Mouse (Mus musculus) limb, embryonic 10.5 days (tissue): ENCODE results near the gene Ddx20. TPM values are rescaled to one million over a fixed set of nuclear protein-coding genes. Genes with fewer than 3 reads are reported as not detected.

Experiments
- DNase-seq: peaks from one replicate; pipeline ENCODE4 v3.0.0-alpha.2; 2017; ENCODE audit warnings: low spot score
- H3K27ac ChIP-seq: fragments of 300-500 bp; sonication (generic); 2 replicates; pipeline ENCODE4 v1.5.1; 2016; ENCODE audit warnings: mild to moderate bottlenecking
- H3K27me3 ChIP-seq: fragments of 300-500 bp; sonication (generic); 2 replicates; pipeline ENCODE4 v1.6.1; 2016; ENCODE audit warnings: low read depth, mild to moderate bottlenecking; ENCODE audit not compliant: poor library complexity, severe bottlenecking
- H3K36me3 ChIP-seq: fragments of 300-500 bp; sonication (generic); 2 replicates; pipeline ENCODE4 v1.6.1; 2016; ENCODE audit warnings: mild to moderate bottlenecking, moderate library complexity
- H3K4me1 ChIP-seq: fragments of 300-500 bp; sonication (generic); 2 replicates; pipeline ENCODE4 v1.6.1; 2016
- H3K4me3 ChIP-seq: fragments of 300-500 bp; sonication (generic); 2 replicates; pipeline ENCODE4 v1.5.1; 2016; ENCODE audit warnings: mild to moderate bottlenecking, moderate library complexity
- H3K9me3 ChIP-seq: fragments of 300-500 bp; sonication (generic); replicated peaks from 2 replicates; pipeline ENCODE4 v1.6.1; 2016; ENCODE audit warnings: mild to moderate bottlenecking
- WGBS: fragments of 180-500 bp; shearing (Covaris S2); methylation state at CpG from one replicate; pipeline ENCODE4 v1.1.7; 2016; 5-methylcytosine and 5-hydroxymethylcytosine counted together
- polyA plus RNA-seq: library from polyadenylated mRNA; unstranded; fragments of >200 nt; fragmentation: Nextera tagmentation; extraction: Ambion mirVana; gene quantifications from 2 replicates; pipeline ENCODE4 v1.2.1, GENCODE M21; 2016

Gene Ddx20
- polyA plus RNA-seq = 51.6 and 53.4 TPM in 2 replicates

GRCm38 (mm10) chr3:105687324-105688060 is at the start of gene Ddx20:
Ddx20 (minus strand) TSS chr3:105687574.
- Histone ChIP-seq H3K27me3 (no peaks in the 10 kb centered on the region), H3K36me3 (peaks cover 26% of the 10 kb centered on the region), H3K27ac (peak within 1 kb of the TSS; percentile 93), H3K9me3 (no peaks in the 10 kb centered on the region), H3K4me1 (peaks cover 17% of the 10 kb centered on the region), H3K4me3 (peak within 1 kb of the TSS; percentile 95)
- DNase-seq = peak; percentile 97
- WGBS = under 1% methylated on average over 72 of the region's 72 CpGs

- DNase-seq = no peak
- WGBS = 93% methylated on average over 7 of the region's 7 CpGs
- Histone ChIP-seq H3K36me3 (peaks cover 44% of the 10 kb centered on the region), H3K27ac (no peak overlapping the region), H3K4me3 (no peak overlapping the region), H3K27me3 (no peaks in the 10 kb centered on the region), H3K9me3 (no peaks in the 10 kb centered on the region), H3K4me1 (no peaks in the 10 kb centered on the region)
Measured at GRCm38 (mm10) chr3:105737070-105737469, 49.7 kb upstream of the Ddx20 start.

DNA sequence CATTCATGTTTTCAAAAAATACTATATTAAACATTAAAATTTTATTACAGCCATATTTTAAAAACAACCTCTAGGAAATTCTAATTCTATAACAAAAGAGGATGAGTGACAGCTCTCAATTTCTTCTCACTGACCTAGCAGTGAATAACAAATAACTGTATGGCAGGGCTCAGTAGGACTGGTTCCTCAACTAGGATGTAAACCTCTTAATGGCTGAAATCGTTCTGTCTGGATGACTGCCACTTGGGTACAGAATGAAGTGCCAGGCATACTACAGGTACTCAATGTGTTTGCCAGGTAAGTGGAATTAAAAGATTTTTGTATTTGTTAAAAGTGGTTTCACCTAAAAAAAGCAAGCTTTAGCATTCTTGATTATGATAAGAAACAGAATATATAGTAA is 48.8 kb upstream of the Ddx20 start:
- Histone ChIP-seq H3K27me3 (no peaks in the 10 kb centered on the region), H3K4me3 (no peak overlapping the region), H3K27ac (no peak overlapping the region), H3K36me3 (peaks cover 48% of the 10 kb centered on the region), H3K4me1 (no peaks in the 10 kb centered on the region), H3K9me3 (no peaks in the 10 kb centered on the region)
- WGBS = 89% methylated on average over 1 of the region's 1 CpGs
- DNase-seq = no peak

- Histone ChIP-seq H3K36me3 (peaks cover 57% of the 10 kb centered on the region), H3K9me3 (no peaks in the 10 kb centered on the region)
Measured at GRCm38 (mm10) chr3:105735285-105735684, 47.9 kb upstream of the Ddx20 start.

DNA sequence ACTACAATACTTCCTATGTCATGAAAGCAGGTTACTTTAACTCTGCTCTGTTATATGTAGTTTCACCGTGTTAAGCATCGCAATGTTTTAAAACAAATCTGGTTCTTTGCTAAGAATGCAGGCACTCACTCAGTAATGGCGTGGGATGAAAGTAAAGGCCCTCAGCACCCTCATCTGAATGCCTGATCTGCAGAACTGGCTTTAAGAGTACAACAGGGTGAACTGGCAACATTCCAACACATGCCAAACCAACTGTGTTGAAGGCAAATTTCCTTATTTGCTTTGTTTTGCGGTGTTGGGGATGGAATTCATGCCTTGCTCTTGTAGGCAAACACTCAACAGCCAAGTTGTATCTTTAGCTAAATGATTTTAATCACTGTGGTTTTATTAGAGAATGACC is 46.2 kb upstream of the Ddx20 start:
- no peak overlapping the region for H3K4me3 ChIP-seq
- no peaks in the 10 kb centered on the region for H3K4me1 ChIP-seq
- H3K36me3 ChIP-seq = peaks cover 54% of the 10 kb centered on the region
- H3K27ac ChIP-seq = no peak overlapping the region
- WGBS = 95% methylated on average over 4 of the region's 4 CpGs
- no peaks in the 10 kb centered on the region for H3K9me3 ChIP-seq
- no peak for DNase-seq
- no peaks in the 10 kb centered on the region for H3K27me3 ChIP-seq

More at GRCm38 (mm10) chr3:105735285-105735684, 47.9 kb upstream of the Ddx20 start:
- no peak overlapping the region for H3K4me3 ChIP-seq
- no peaks in the 10 kb centered on the region for H3K4me1 ChIP-seq
- H3K27ac ChIP-seq = no peak overlapping the region
- no peaks in the 10 kb centered on the region for H3K27me3 ChIP-seq
- DNase-seq = no peak

DNA sequence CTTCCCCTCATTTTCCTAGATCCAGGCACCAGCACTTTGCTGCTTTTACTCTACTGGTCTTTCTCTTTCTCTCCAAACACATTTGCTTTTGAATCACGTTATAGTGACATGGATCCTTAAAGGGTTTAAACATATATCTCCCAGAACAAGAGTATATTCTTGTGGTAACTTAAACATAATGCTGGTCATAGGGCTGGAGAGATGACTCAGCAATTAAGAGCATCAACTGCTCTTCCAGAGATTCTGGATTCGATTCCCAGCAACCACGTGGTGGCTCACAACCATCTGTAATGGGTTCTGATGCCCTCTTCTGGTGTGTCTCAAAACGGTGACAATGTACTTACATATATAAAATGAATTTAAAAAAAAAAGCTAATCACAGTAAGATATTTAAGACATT is 45.0 kb upstream of the Ddx20 start:
- Histone ChIP-seq H3K9me3 (no peaks in the 10 kb centered on the region), H3K27me3 (no peaks in the 10 kb centered on the region), H3K4me3 (no peak overlapping the region), H3K27ac (no peak overlapping the region), H3K36me3 (peaks cover 42% of the 10 kb centered on the region), H3K4me1 (no peaks in the 10 kb centered on the region)
- no peak for DNase-seq
- 90% methylated on average over 4 of the region's 4 CpGs for WGBS

GRCm38 (mm10) chr3:105726037-105726436 is 38.7 kb upstream of the Ddx20 start:
- Histone ChIP-seq H3K36me3 (peaks cover 9% of the 10 kb centered on the region), H3K27ac (no peak overlapping the region), H3K27me3 (no peaks in the 10 kb centered on the region), H3K4me1 (no peaks in the 10 kb centered on the region), H3K9me3 (no peaks in the 10 kb centered on the region), H3K4me3 (no peak overlapping the region)
- no peak for DNase-seq
- WGBS = 5% methylated on average over 1 of the region's 1 CpGs

DNA sequence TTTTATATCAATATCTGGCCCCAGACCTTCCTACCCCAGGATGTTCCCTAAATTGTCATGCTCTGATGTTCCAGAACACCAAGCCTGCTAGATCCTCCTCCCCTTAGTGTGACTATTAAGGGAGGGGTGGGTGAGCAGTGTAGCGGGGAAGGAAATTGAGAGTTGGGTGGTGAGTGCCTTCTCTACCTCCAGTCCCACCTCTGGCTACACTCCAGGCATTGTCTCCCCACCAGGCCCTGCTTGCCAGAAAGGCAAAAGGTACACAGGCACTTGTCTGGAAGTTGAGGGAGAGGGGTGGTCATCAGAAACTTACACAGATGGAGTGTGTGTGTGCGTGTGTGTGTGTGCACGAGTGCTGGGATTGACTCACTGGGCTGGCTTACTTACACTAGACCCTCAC is 35.1 kb upstream of the Ddx20 start:
- H3K9me3 ChIP-seq = no peaks in the 10 kb centered on the region
- 94% methylated on average over 3 of the region's 3 CpGs for whole genome bisulfite sequencing
- H3K27me3 ChIP-seq = no peaks in the 10 kb centered on the region
- H3K27ac ChIP-seq = no peak overlapping the region
- H3K36me3 ChIP-seq = no peaks in the 10 kb centered on the region
- no peak overlapping the region for H3K4me3 ChIP-seq
- H3K4me1 ChIP-seq = peaks cover 14% of the 10 kb centered on the region
- no peak for DNase-seq

DNA sequence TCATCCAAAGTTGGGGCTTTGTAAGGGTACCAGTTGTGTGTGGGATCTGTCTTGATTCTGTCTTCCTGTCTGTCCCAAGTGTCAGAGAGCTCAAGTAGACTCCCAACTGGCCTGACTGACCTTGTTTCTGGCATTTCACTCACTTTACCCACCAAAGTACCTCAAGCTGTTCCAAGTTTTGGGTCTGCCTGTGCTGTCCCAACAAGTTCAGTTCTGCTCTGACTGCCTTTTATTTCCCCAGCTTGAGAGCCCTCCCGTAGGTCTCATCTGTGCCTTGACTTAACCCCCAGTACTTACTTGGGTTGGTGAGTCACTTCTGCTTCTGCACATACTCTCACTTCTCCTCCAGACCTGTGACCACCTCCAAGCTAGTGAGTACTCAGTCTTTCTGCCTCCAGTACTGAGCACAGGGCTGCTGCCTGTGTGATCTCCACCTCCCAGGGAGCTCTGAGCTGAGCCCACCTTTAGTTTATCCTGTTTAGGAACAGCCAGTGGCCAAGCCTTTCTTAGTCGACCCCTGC is 34.4 kb upstream of the Ddx20 start:
- H3K27ac ChIP-seq = no peak overlapping the region
- no peak overlapping the region for H3K4me3 ChIP-seq
- no peaks in the 10 kb centered on the region for H3K9me3 ChIP-seq
- H3K27me3 ChIP-seq = no peaks in the 10 kb centered on the region
- H3K36me3 ChIP-seq = no peaks in the 10 kb centered on the region
- WGBS = 88% methylated on average over 2 of the region's 2 CpGs
- DNase-seq = no peak
- peaks cover 17% of the 10 kb centered on the region for H3K4me1 ChIP-seq

DNA sequence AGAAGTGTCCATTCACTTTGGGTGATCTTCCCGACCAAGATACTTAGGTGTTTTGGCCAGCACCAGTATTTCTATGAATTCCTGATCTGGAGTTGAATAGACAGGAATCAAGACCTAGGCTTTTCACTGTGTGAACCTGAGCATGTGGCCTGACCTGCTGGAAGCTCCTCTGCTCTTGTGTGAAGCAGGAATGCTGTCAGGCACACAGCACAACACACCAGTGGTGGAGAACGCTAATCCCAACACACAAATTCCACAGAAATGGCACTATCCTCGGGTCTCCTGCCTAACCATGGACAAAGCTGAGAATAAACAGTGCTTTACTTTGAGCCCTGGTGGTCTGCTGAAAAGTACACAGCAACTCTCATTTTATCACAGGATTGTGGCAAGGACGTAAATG is 33.1 kb upstream of the Ddx20 start:
- Histone ChIP-seq H3K27me3 (no peaks in the 10 kb centered on the region), H3K4me1 (peaks cover 25% of the 10 kb centered on the region), H3K36me3 (no peaks in the 10 kb centered on the region), H3K4me3 (no peak overlapping the region), H3K9me3 (no peaks in the 10 kb centered on the region), H3K27ac (no peak overlapping the region)
- DNase-seq = no peak
- 80% methylated on average over 4 of the region's 4 CpGs for WGBS

GRCm38 (mm10) chr3:105719979-105720378 is 32.6 kb upstream of the Ddx20 start:
- Histone ChIP-seq H3K36me3 (no peaks in the 10 kb centered on the region), H3K4me3 (no peak overlapping the region), H3K27ac (no peak overlapping the region), H3K27me3 (no peaks in the 10 kb centered on the region), H3K4me1 (peaks cover 25% of the 10 kb centered on the region), H3K9me3 (no peaks in the 10 kb centered on the region)
- no peak for DNase-seq
- 85% methylated on average over 4 of the region's 4 CpGs for WGBS

GRCm38 (mm10) chr3:105718746-105719145 is 31.4 kb upstream of the Ddx20 start:
- H3K27me3 ChIP-seq = no peaks in the 10 kb centered on the region
- 45% methylated on average over 4 of the region's 4 CpGs for WGBS
- DNase-seq = no peak
- H3K27ac ChIP-seq = no peak overlapping the region
- H3K4me1 ChIP-seq = peaks cover 37% of the 10 kb centered on the region
- no peaks in the 10 kb centered on the region for H3K36me3 ChIP-seq
- H3K4me3 ChIP-seq = no peak overlapping the region
- H3K9me3 ChIP-seq = no peaks in the 10 kb centered on the region

DNA sequence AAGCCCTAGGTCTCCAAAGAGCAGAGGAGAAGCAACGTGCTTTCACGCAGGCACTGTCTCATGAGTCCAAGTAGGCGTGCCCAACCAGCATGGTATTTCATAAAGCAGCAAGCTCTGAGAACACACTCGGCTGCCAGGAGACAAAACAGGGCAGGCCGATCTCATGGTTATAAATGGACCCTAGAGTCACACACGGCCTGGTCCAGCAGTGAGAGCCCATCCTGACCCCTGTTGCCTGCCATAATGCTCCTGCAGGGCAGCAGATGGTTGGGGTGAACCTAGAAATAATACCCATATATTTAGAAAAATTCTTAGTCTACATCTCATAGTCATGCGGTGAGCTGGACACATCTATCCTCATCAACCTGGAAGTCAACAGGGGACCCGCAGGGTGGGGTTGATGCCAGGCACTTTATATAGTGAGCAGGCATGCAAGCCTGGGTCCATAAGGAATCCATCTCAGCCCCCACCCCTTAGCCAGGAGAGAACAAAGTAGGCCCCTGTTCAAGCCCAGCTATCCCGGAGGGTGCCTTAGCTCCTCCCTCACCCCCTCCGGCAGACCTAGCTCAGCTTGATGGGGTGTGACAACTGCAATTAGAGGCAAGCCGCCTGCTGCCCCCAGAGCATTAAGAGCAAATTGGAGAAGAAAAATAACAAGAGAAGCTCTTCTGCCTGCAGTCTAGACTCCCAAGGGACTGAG is 30.6 kb upstream of the Ddx20 start:
- Histone ChIP-seq H3K27ac (peak overlapping the region; percentile 21; the same call in 1 of the 2 replicates), H3K4me3 (no peak overlapping the region), H3K9me3 (no peaks in the 10 kb centered on the region), H3K36me3 (no peaks in the 10 kb centered on the region), H3K27me3 (no peaks in the 10 kb centered on the region), H3K4me1 (peaks cover 42% of the 10 kb centered on the region)
- 63% methylated on average over 11 of the region's 11 CpGs for whole genome bisulfite sequencing
- DNase-seq = no peak
